35 mouse cellular contexts compared by ENCODE assay signal in the genomic region with DNA sequence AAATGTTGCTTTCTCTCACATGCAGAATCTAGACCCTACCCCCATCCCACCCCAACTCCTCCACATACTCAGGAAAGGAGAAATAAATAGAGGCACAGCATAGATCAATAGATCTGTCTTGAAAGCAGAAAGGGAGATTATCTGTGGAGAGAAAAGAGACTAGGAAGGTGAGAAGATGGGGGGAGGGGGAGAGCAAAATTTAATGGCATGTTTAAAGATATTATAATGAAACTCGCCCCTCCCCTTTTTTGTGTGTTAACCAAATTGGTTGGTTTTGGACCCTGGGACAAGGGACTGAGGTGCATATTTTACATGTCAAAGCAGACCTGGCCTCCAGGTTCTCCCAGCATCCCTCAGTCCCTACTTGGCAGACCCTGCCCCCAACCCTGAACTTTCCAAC.
"Had no signal": no experiment of that assay in that cellular context is flagged by ENCODE, and none has a peak within 500 bp of the region (broad histone marks: within the 10 kb centered on the region; RNA-seq: fewer than 3 reads in every experiment).

No protein-coding gene starts in this region.

- H3K4me1 ChIP-seq: heart, embryonic 10.5 days; heart, embryonic 12.5 days; heart, embryonic 13.5 days; heart, embryonic 15.5 days; hindbrain, embryonic 10.5 days; hindbrain, embryonic 12.5 days; hindbrain, embryonic 13.5 days; hindbrain, embryonic 15.5 days; intestine, embryonic 15.5 days; kidney, embryonic 15.5 days had no signal

- H3K9ac ChIP-seq: heart, embryonic 12.5 days; heart, embryonic 13.5 days; heart, embryonic 15.5 days; hindbrain, embryonic 12.5 days; hindbrain, embryonic 13.5 days; hindbrain, embryonic 14.5 days; hindbrain, embryonic 15.5 days; intestine, embryonic 15.5 days; kidney, embryonic 15.5 days had no signal

- DNase-seq: heart, postnatal 10 days; heart, postnatal 14 days; heart, postnatal 36 days; heart, postnatal 4 days; kidney, adult 11 months; kidney, adult 18-20 months; kidney, adult 2 months; kidney, adult 8-10 months; kidney, adult 9 months; kidney, postnatal 10 days; kidney, postnatal 14 days; kidney, postnatal 25 days; kidney, postnatal 36 days; kidney, postnatal 4 days; layer of hippocampus, adult 9-11 months; layer of hippocampus, postnatal 36 days had no signal

- H3K36me3 ChIP-seq: heart, embryonic 10.5 days; heart, embryonic 12.5 days; heart, embryonic 13.5 days; heart, embryonic 15.5 days; hindbrain, embryonic 10.5 days; hindbrain, embryonic 12.5 days; hindbrain, embryonic 13.5 days; hindbrain, embryonic 15.5 days; intestine, embryonic 15.5 days; kidney, embryonic 15.5 days had no signal

- H3K4me3 ChIP-seq: heart, embryonic 10.5 days; heart, embryonic 12.5 days; heart, embryonic 13.5 days; heart, embryonic 15.5 days; hindbrain, embryonic 10.5 days; hindbrain, embryonic 12.5 days; hindbrain, embryonic 13.5 days; hindbrain, embryonic 15.5 days; intestine, embryonic 15.5 days; kidney, embryonic 15.5 days; layer of hippocampus, adult 2 months had no signal

- H3K27ac ChIP-seq: heart, embryonic 10.5 days; heart, embryonic 13.5 days; heart, embryonic 15.5 days; hindbrain, embryonic 10.5 days; hindbrain, embryonic 12.5 days; hindbrain, embryonic 13.5 days; hindbrain, embryonic 14.5 days; hindbrain, embryonic 15.5 days; hindbrain, postnatal 0 days; intestine, embryonic 15.5 days; kidney, embryonic 15.5 days; kidney, postnatal 0 days; layer of hippocampus, adult 2 months had no signal

- H3K9me3 ChIP-seq: heart, embryonic 10.5 days; heart, embryonic 12.5 days; heart, embryonic 13.5 days; heart, embryonic 15.5 days; hindbrain, embryonic 12.5 days; hindbrain, embryonic 13.5 days; hindbrain, embryonic 15.5 days; intestine, embryonic 15.5 days; kidney, embryonic 15.5 days had no signal

- H3K4me2 ChIP-seq: heart, embryonic 11.5 days; heart, embryonic 12.5 days; heart, embryonic 13.5 days; heart, embryonic 15.5 days; hindbrain, embryonic 12.5 days; hindbrain, embryonic 13.5 days; hindbrain, embryonic 14.5 days; hindbrain, embryonic 15.5 days; intestine, embryonic 15.5 days; kidney, embryonic 15.5 days had no signal

- H3K27me3 ChIP-seq: heart, embryonic 12.5 days; heart, embryonic 13.5 days; heart, embryonic 15.5 days; hindbrain, embryonic 12.5 days; hindbrain, embryonic 13.5 days; hindbrain, embryonic 15.5 days; intestine, embryonic 15.5 days; kidney, embryonic 15.5 days had no signal

- ATAC-seq: hindbrain, embryonic 16.5 days; hindbrain, postnatal 0 days; inflammation-experienced regulatory T-cells, adult 6 months; intestine, embryonic 15.5 days; intestine, embryonic 16.5 days; intestine, postnatal 0 days had no signal
